In the genomic region with DNA sequence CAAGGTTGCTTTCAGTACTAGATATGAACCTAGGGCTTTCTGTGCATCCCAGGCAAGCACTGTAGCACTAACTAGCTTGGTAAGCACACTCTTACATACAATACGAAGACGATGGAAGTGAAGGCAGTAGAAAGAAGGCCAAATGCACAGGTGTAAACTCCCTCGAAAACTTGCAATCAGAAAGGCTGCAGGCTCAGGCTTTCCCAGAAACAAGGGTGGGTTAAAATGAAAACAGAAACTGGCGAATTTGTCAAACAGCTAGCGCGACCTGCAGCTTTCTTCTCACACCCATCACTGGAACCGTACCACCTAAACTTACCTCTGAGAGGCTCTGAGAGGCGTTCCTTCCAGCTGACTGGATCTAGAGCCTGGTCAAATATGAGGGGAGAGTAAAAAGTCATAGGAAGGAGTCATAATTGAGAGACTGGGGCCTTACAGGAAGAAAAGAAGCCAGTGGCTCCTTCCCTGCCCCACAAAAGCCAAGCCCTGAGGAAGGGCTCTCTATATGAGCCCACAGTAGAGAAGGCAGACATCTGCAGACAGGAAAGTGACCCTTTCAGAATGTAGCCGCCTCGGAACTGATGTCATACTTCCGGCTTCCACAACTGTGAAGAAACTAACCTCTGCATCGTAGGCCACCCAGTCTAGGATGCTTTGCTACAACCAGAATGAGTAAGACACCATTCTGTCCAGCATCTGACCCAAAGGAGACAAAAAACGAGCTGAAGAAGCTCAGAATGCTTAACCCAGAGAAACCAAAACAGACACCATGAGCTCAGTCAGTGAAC, we compare ENCODE assay signal across 8 mouse cellular contexts. TPM values are rescaled to one million over a fixed set of nuclear protein-coding genes. Genes with fewer than 3 reads are reported as not detected.
DNase-seq lines count a peak whose midpoint lies in the region; ATAC-seq lines count a peak whose summit lies in the region.

No protein-coding gene starts in this region.

- no peak for ATAC-seq in heart, embryonic 12.5 days (ENCODE audit: insufficient number of reproducible peaks, low FRiP score)
- ATAC-seq in liver, embryonic 15.5 days (ENCODE audit: insufficient read depth): no peak

- no peak overlapping the region for H3K9ac ChIP-seq in heart, embryonic 12.5 days
- peak overlapping the region; percentile 44 for H3K9ac ChIP-seq in liver, embryonic 15.5 days

- DNase-seq in spleen, postnatal 36 days (ENCODE audit: low spot score in 2 of 2): peak; percentile 59 to 62
- DNase-seq in spleen, adult 18-20 months: no peak
- peak; percentile 25 to 46 for DNase-seq in thymus, postnatal 10 days (ENCODE audit: low spot score in 2 of 2)
- no peak for DNase-seq in frontal cortex, adult 2 months (ENCODE audit: extremely low spot score in 1 of 2, low spot score in 1 of 2)
- DNase-seq in right cerebral cortex, postnatal 10 days (ENCODE audit: low spot score in 2 of 2): no peak
- DNase-seq in retina, postnatal 1 day: no peak

- peak overlapping the region; percentile 41; the same call in 1 of the 2 replicates for H3K27ac ChIP-seq in heart, embryonic 12.5 days (ENCODE audit: poor library complexity, severe bottlenecking)
- peak overlapping the region; percentile 82 for H3K27ac ChIP-seq in liver, embryonic 15.5 days (replicated peaks)

- no peaks in the 10 kb centered on the region for H3K9me3 ChIP-seq in heart, embryonic 12.5 days (replicated peaks)
- no peaks in the 10 kb centered on the region for H3K9me3 ChIP-seq in liver, embryonic 15.5 days (replicated peaks)

- peak overlapping the region; percentile 17; the same call in 1 of the 2 replicates for H3K4me2 ChIP-seq in heart, embryonic 12.5 days
- H3K4me2 ChIP-seq in liver, embryonic 15.5 days: peak overlapping the region; percentile 66

- peaks cover 44% of the 10 kb centered on the region for H3K4me1 ChIP-seq in heart, embryonic 12.5 days (replicated peaks)
- H3K4me1 ChIP-seq in liver, embryonic 15.5 days (replicated peaks): peaks cover 80% of the 10 kb centered on the region

- no peaks in the 10 kb centered on the region for H3K27me3 ChIP-seq in heart, embryonic 12.5 days (replicated peaks)
- H3K27me3 ChIP-seq in liver, embryonic 15.5 days: no peaks in the 10 kb centered on the region

- H3K36me3 ChIP-seq in heart, embryonic 12.5 days: no peaks in the 10 kb centered on the region
- H3K36me3 ChIP-seq in liver, embryonic 15.5 days (replicated peaks): 0 out of 2 replicates have a peak, but pooled peaks cover 4% of the 10 kb centered on the region

- H3K4me3 ChIP-seq in heart, embryonic 12.5 days: no peak overlapping the region
- peak overlapping the region; percentile 44 for H3K4me3 ChIP-seq in liver, embryonic 15.5 days (replicated peaks)

- WGBS in heart, embryonic 12.5 days: 57% methylated on average over 13 of the region's 13 CpGs
- WGBS in liver, embryonic 15.5 days (ENCODE audit: insufficient replicate concordance): 17% methylated on average over 13 of the region's 13 CpGs

RNA-seq across cellular contexts. Expression of gene Rsbn1l, which starts 11.0 kb away (rescaled TPM):
- 5.4 and 7.1 TPM in 2 replicates for polyA plus RNA-seq in heart, embryonic 12.5 days (2016; fragmentation: Nextera tagmentation; extraction: Ambion mirVana)
- polyA plus RNA-seq in liver, embryonic 15.5 days (2015; fragmentation: Nextera tagmentation; extraction: Ambion mirVana): 3.7 TPM in 2 replicates
- 12.0 and 12.5 TPM in 2 replicates for polyA plus RNA-seq in frontal cortex, adult 2 months (2012; rRNA removed)

Comparison
In these comparisons a context has a peak if more than half of its experiments do, and no peak if none do; other contexts are left out.
1. DNase-seq: peak in spleen, postnatal 36 days (2 of 2) and thymus, postnatal 10 days (2 of 2); none in spleen, adult 18-20 months (0 of 2), frontal cortex, adult 2 months (0 of 2), right cerebral cortex, postnatal 10 days (0 of 2) and retina, postnatal 1 day (single experiment).